ENCODE assay signal across 11 mouse cellular contexts in the genomic region with DNA sequence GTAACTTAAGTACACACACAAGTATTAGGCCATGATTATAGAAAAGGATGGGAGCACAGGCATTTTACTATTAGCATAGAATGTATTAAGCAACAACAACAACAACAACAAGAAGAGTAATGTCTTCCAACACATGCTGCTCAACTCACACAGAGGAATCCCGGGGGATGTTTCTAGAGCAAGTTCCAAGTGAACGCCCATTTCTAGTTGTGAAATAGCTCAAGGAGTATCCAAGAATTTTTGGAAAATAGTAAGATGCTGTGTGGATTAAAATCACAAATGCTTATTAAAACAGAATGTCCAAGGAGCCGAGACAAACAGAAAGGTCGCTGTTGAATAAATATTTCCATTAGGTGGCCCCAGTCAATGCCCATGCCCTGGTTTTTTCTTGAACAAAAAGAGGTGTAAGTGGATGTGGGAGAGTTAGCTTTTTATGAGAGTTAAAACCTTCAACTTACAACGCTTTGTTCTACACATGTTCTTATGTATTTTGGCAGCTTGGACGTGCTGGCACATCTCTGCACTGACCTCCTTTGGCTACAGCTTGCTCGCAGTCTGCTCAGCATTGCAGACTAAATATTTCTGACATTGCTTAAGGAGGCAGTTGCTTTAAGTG.
DNase-seq lines count a peak whose midpoint lies in the region; ATAC-seq and TF ChIP-seq lines count a peak whose summit lies in the region.
"Had no signal": no experiment of that assay in that cellular context is flagged by ENCODE, and none has a peak within 500 bp of the region (broad histone marks: within the 10 kb centered on the region; RNA-seq: fewer than 3 reads in every experiment).

No protein-coding gene starts in this region.

- peak overlapping the region; percentile 57 for H3K27ac ChIP-seq in left cerebral cortex, adult 2 months
- H3K27ac ChIP-seq: intestine, embryonic 15.5 days had no signal

- intact Hi-C loops in left cerebral cortex, adult 2 months (cut with DNase I): loop anchor here (5.0 kb wide), 1 partner anchor 178 kb away; no protein-coding TSS in a partner anchor

- no peak overlapping the region for H3K4me3 ChIP-seq in left cerebral cortex, adult 2 months
- H3K4me3 ChIP-seq: intestine, embryonic 15.5 days had no signal

- no peak for TF ChIP-seq CTCF in left cerebral cortex, adult 2 months (IDR thresholded peaks at IDR 0.05)

- peak; percentile 53; the same call in 1 of the 2 replicates for ATAC-seq in frontal cortex, adult (ENCODE audit: low TSS enrichment)
- ATAC-seq: intestine, embryonic 15.5 days had no signal

- no peak for DNase-seq in frontal cortex, postnatal 14 days (ENCODE audit: low spot score in 2 of 2)
- DNase-seq in left cerebral cortex, adult 2 months (ENCODE audit: extremely low spot score in 1 of 2, low spot score in 2 of 2): no peak
- DNase-seq in left cerebral cortex, adult 11 months (ENCODE audit: low spot score): no peak
- DNase-seq in gastrocnemius, postnatal 25 days: peak; percentile 45
- DNase-seq in lung, postnatal 36 days: peak; percentile 66
- no peak for DNase-seq in spleen, adult 12 weeks (ENCODE audit: low spot score)
- DNase-seq in urinary bladder, adult 2 months (ENCODE audit: low spot score): no peak
- DNase-seq: layer of hippocampus, adult 9-11 months; liver had no signal

Comparison
In these comparisons a context has a peak if more than half of its experiments do, and no peak if none do; other contexts are left out.
1. DNase-seq: peak in gastrocnemius, postnatal 25 days (single experiment) and lung, postnatal 36 days (single experiment); none in frontal cortex, postnatal 14 days (0 of 2), left cerebral cortex, adult 2 months (0 of 2), left cerebral cortex, adult 11 months (single experiment), spleen, adult 12 weeks (single experiment) and urinary bladder, adult 2 months (single experiment).